Mouse (Mus musculus): ENCODE data around the gene Mis12.

DNA sequence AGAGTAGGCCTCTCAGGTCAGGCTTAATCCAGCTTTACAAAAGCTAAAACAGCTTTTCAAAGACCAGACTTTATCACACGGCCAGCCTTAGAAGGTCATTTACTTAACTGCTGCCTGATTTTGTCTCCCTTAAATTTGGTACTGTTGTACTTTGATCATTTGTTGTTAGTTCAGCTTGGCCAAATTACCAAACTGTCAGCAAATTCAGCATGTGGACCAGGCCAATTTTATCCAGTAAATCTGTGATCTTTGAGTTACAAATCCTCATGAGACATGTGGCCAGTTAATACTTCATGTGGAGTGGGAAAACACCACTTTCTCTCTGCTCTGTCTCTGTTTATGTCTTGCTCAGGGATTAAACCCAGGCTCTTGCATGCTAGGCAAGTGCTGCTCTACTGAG lies 46.8 kb upstream of the Mis12 start:
- TF ChIP-seq CTCF (IDR thresholded peaks at IDR 0.05; ENCODE audit: low read depth, low read length) (no peak), TAL1 (conservative IDR thresholded peaks at IDR 0.05; ENCODE audit: low read depth, low read length) (no peak), POLR2AphosphoS5 (IDR thresholded peaks at IDR 0.05; ENCODE audit: insufficient replicate concordance, low read depth, low read length) (no peak), GATA2 (IDR thresholded peaks at IDR 0.05; ENCODE audit: borderline replicate concordance, low read depth, low read length) (no peak), GATA1 (IDR thresholded peaks at IDR 0.05; ENCODE audit: borderline replicate concordance, low read length) (no peak)

Measured in G1E (cell line).